Mouse (Mus musculus) midbrain, embryonic 10.5 days (tissue): ENCODE results near the gene Rae1. TPM values are rescaled to one million over a fixed set of nuclear protein-coding genes. Genes with fewer than 3 reads are reported as not detected.

ENCODE experiments used
- DNase-seq: peaks from one replicate; pipeline ENCODE4 v3.0.0-alpha.2; 2017; ENCODE audit warnings: low spot score
- H3K27ac ChIP-seq: fragments of 300-500 bp; sonication (generic); replicated peaks from 2 replicates; pipeline ENCODE4 v1.5.1; 2016; ENCODE audit warnings: mild to moderate bottlenecking
- H3K27me3 ChIP-seq: fragments of 300-500 bp; sonication (generic); 2 replicates; pipeline ENCODE4 v1.6.1; 2016; ENCODE audit warnings: low read depth, mild to moderate bottlenecking; ENCODE audit not compliant: poor library complexity, severe bottlenecking
- H3K36me3 ChIP-seq: fragments of 300-500 bp; sonication (generic); 2 replicates; pipeline ENCODE4 v1.6.1; 2016; ENCODE audit warnings: mild to moderate bottlenecking, moderate library complexity
- H3K4me1 ChIP-seq: fragments of 300-500 bp; sonication (generic); 2 replicates; pipeline ENCODE4 v1.6.1; 2016
- H3K4me3 ChIP-seq: fragments of 300-500 bp; sonication (generic); 2 replicates; pipeline ENCODE4 v1.5.1; 2016; ENCODE audit warnings: mild to moderate bottlenecking, moderate library complexity
- H3K9me3 ChIP-seq: fragments of 300-500 bp; sonication (generic); replicated peaks from 2 replicates; pipeline ENCODE4 v1.6.1; 2016; ENCODE audit warnings: mild to moderate bottlenecking
- WGBS: fragments of 180-500 bp; shearing (Covaris S2); methylation state at CpG from one replicate; pipeline ENCODE4 v1.1.7; 2016; 5-methylcytosine and 5-hydroxymethylcytosine counted together
- polyA plus RNA-seq: library from polyadenylated mRNA; unstranded; fragments of >200 nt; fragmentation: Nextera tagmentation; extraction: Ambion mirVana; gene quantifications from 2 replicates; pipeline ENCODE4 v1.2.1, GENCODE M21; 2016

Gene Rae1
- polyA plus RNA-seq, 1 experiment from 2014 or later = 169 TPM

DNA sequence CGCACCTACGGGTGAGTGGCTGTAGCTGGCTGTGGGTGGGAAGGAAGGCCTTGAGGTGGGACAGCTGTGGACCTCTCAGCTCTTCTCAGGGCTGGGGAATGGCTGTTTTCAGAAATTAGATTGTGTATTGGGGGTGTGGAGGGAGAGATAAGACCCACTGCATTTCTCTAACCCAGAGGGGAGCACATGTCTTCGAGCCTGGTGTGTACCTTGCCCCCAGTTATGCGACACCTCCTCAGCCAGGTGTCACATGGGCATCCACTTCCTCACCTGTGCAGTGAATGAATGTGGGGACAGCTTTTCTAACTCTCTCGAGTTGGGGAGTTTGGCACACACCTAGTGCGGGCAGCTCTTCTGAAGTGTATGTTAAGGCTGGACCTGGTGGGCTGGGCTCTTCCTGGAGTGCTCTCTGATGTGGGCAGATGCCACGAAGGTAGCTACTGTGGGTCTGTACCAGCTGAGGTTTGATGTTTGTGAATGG lies 23.5 kb downstream of the Rae1 start:
- peak overlapping the region; percentile 62 for H3K4me3 ChIP-seq
- H3K27ac ChIP-seq = peak overlapping the region; percentile 90; the same call in 1 of the 2 replicates
- 91% methylated on average over 7 of the region's 7 CpGs for WGBS
- peaks cover 27% of the 10 kb centered on the region for H3K27me3 ChIP-seq
- no peaks in the 10 kb centered on the region for H3K9me3 ChIP-seq
- no peak for DNase-seq
- peaks cover 53% of the 10 kb centered on the region for H3K36me3 ChIP-seq
- H3K4me1 ChIP-seq = peaks cover 83% of the 10 kb centered on the region

DNA sequence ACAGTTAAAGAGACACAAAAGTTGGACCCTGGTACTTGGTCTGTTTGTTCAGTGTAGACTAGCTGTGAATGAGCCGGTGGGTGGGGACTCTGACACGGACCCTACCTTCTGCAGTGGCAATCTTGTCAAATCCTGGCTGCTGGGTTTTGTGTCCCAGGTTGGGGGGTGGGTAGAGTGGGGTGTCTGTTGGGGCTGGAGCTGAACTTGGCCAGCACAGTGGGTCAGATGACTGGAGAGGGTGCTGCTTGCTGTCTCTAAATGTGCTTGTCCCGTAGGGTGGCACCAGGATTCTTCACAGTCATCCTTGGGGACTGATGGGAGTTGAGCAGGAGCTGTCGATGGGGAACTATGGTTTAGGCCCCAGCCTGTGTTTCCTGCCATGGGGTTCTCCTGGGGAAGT lies 24.0 kb downstream of the Rae1 start:
- DNase-seq = no peak
- no peaks in the 10 kb centered on the region for H3K9me3 ChIP-seq
- H3K36me3 ChIP-seq = peaks cover 59% of the 10 kb centered on the region
- 89% methylated on average over 4 of the region's 4 CpGs for WGBS
- 0 out of 2 replicates have a peak overlapping the region, but pooled peaks have one; percentile 20 for H3K27ac ChIP-seq
- peak overlapping the region; percentile 62 for H3K4me3 ChIP-seq
- H3K27me3 ChIP-seq = peaks cover 21% of the 10 kb centered on the region
- peaks cover 78% of the 10 kb centered on the region for H3K4me1 ChIP-seq

DNA sequence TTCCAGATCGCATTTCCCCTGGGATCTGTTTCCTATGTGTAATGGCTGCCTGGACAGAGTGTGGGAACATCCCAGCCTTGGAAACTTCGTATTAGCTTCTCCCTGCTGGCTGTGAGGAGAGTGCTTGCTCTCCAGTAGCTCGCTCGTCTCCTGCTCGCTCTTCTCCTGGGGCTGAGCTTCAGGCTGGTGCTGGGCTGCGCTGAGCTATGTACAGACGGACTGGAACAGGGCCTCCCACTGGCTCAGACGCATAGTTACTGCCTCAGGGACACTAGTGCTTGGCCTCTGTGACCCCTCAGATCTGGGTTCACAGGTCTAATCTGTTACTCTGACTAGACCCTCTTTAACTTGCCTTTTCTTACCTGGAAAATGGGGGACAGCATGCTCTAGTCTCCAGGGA lies 24.5 kb downstream of the Rae1 start:
- Histone ChIP-seq H3K4me3 (peak overlapping the region; percentile 62; the same call in 1 of the 2 replicates), H3K4me1 (peaks cover 74% of the 10 kb centered on the region), H3K27ac (peak overlapping the region; percentile 20; the same call in 1 of the 2 replicates), H3K27me3 (peaks cover 17% of the 10 kb centered on the region), H3K9me3 (no peaks in the 10 kb centered on the region), H3K36me3 (peaks cover 63% of the 10 kb centered on the region)
- no peak for DNase-seq
- 74% methylated on average over 8 of the region's 8 CpGs for WGBS

DNA sequence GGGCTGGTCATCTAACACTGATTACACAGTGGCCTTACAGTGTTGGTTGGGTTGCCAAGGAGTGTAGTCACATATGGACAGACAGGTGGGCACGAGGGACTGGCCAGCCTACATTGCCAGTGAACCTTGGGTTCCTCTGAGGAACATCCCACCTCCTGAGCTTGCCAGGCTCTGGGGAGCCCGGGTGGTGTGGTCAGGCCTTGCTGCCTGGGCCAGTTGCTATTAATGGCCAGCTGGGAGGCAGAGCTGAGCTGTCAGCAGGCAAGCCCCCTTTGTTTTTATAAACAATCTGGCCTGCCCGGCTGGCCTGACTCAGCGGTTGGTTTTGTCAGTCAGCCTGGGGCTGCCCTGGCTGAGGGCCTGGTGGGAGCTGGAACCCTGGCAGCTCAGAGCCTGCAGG lies 25.0 kb downstream of the Rae1 start:
- 41% methylated on average over 4 of the region's 4 CpGs for WGBS
- peaks cover 68% of the 10 kb centered on the region for H3K4me1 ChIP-seq
- H3K9me3 ChIP-seq = no peaks in the 10 kb centered on the region
- H3K27ac ChIP-seq = 0 out of 2 replicates have a peak overlapping the region, but pooled peaks have one; percentile 56
- no peak for DNase-seq
- peaks cover 14% of the 10 kb centered on the region for H3K27me3 ChIP-seq
- H3K36me3 ChIP-seq = peaks cover 68% of the 10 kb centered on the region
- H3K4me3 ChIP-seq = peak overlapping the region; percentile 23; the same call in 1 of the 2 replicates

DNA sequence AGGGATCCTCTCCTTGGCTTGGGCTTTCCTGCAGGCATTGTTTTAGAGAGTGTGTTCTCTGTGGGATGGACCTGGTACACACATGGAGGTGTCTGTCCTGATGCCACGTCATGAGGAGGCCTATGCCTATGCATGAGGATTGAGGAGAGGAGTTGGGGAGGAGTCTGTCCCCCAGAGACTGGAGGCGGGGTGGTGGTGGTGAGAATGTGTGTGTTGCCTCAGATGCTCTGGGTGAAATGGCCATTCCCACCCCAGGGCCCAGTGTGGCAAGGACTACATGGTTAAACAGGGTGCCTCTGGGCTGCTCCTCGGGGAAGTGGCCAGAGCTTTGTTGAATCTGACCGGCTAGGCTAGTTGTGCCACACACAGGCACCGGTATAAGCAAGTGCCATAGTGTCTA lies 26.4 kb downstream of the Rae1 start:
- H3K9me3 ChIP-seq = no peaks in the 10 kb centered on the region
- H3K27me3 ChIP-seq = peaks cover 2% of the 10 kb centered on the region
- peaks cover 58% of the 10 kb centered on the region for H3K4me1 ChIP-seq
- H3K27ac ChIP-seq = no peak overlapping the region
- H3K4me3 ChIP-seq = no peak overlapping the region
- no peak for DNase-seq
- H3K36me3 ChIP-seq = peaks cover 82% of the 10 kb centered on the region
- 86% methylated on average over 5 of the region's 5 CpGs for WGBS

DNA sequence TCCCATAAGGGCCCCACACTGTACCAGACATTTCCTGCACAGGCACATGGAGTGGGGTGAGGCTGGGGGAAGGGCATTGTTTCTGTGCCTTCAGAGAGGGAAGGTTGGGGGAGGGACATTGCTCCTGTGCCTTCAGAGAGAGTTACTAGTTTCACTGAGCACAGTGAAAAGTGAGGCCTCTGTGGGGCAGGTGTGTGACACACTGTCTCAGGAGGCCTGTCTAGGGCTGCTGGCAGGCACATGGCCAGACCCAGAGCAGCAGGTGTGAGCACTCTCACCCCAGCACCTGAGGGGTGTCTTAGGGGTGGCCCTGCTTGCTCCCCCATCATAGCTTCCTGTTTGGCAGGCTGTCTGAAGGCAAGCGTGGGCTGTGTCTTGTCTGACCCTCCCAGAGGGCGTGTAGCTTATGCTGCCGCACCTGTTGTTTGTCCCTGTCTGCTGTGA lies 26.8 kb downstream of the Rae1 start:
- 91% methylated on average over 3 of the region's 3 CpGs for WGBS
- no peak overlapping the region for H3K27ac ChIP-seq
- no peaks in the 10 kb centered on the region for H3K27me3 ChIP-seq
- H3K9me3 ChIP-seq = no peaks in the 10 kb centered on the region
- H3K4me3 ChIP-seq = no peak overlapping the region
- no peak for DNase-seq
- peaks cover 86% of the 10 kb centered on the region for H3K36me3 ChIP-seq
- peaks cover 58% of the 10 kb centered on the region for H3K4me1 ChIP-seq

DNA sequence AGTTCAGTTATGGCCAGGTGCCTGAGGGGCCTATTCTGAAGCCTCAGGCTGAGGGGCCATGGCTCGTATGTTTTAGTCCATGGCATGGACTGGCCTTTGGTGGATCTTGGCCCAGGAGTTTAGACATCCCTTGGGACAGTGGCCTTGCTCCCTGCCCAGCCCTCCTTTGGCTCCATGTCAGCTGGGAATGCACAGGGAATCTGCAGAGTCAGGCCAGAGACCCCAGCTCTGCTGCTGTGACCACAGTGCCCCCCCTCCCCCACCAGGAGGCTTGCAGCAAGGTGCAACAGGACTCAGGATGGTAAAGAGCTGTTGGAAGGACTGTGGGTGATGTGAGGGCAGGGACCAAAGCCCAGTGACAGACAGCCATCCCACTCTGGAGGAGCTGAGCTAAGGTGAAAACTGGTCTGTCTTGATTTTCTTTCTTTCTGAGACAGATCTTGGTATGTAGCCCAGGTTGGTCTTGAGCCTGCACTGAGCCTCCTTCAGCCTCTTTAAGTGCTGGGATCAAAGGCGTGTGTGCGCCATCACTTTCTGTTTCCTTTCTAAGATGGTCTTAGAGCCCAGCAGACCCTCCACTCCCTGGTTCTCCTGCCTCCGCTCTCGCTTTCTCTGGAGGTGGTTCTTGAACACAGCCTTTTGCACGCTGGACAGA lies 27.4 kb downstream of the Rae1 start:
- no peak overlapping the region for H3K4me3 ChIP-seq
- H3K9me3 ChIP-seq = no peaks in the 10 kb centered on the region
- 93% methylated on average over 6 of the region's 6 CpGs for WGBS
- peaks cover 57% of the 10 kb centered on the region for H3K4me1 ChIP-seq
- DNase-seq = no peak
- H3K36me3 ChIP-seq = peaks cover 92% of the 10 kb centered on the region
- no peak overlapping the region for H3K27ac ChIP-seq
- H3K27me3 ChIP-seq = no peaks in the 10 kb centered on the region

DNA sequence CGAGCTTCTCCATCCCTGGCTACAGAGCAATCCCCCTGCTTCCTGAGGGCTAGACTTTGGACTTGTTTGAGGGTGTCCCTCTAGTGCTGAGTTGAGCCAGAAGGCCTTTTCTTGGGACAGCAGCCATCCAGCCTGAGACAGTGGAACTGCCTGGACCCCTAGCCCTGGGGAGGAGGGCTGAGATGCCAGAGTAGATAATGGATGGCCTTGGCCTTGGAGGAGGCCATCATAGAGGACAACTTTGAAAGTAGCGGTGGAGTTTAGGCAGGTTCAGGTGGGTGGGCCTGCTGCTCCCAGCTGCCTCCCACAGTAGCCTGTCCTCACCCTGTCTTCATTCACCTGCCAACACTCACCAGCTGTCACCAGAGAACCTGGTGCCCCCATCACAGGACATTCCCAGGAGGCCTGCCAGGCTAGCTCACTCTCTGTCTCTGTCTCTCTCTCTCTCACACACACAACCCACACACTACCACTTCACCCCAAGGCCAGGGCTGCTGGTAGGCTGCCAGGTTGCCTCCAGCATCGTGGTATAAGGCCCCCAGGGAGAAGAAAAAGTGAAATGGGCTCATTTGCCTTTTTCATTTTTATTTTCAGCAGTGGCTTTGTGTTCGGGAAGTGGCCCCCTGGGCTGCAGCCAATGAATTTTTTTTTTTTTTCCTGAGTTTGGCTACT lies 28.0 kb downstream of the Rae1 start:
- no peak overlapping the region for H3K27ac ChIP-seq
- H3K9me3 ChIP-seq = no peaks in the 10 kb centered on the region
- H3K27me3 ChIP-seq = no peaks in the 10 kb centered on the region
- H3K36me3 ChIP-seq = peaks cover 99% of the 10 kb centered on the region
- peaks cover 50% of the 10 kb centered on the region for H3K4me1 ChIP-seq
- H3K4me3 ChIP-seq = no peak overlapping the region
- 85% methylated on average over 4 of the region's 4 CpGs for WGBS
- no peak for DNase-seq

DNA sequence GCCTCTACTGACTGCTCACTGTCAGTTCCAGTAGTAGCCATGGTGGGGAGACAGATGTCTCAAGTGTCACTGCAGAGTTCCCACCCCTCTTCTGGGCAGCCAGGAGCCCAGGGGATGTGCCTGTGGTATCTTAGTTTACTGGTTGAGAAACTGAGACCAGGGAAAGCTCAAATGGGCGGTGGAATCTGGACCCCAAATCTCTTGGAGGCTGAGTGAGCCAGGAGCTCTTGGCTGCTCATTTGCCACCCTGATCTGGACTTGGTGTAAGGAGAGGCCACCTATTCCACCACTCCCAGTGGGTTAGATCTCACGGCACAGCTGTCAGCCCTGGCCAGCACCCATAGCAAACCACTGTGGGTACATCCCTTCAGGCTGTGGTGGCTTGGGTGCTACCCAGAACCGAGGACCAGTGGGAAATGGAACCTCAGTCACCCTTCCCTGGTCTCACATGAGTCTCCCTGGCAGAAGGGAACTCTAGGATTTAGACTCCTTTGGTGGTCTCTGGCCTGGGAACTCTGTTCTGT lies 28.7 kb downstream of the Rae1 start:
- Histone ChIP-seq H3K9me3 (no peaks in the 10 kb centered on the region), H3K27ac (no peak overlapping the region), H3K36me3 (peaks cover 100% of the 10 kb centered on the region), H3K27me3 (no peaks in the 10 kb centered on the region), H3K4me3 (no peak overlapping the region), H3K4me1 (peaks cover 44% of the 10 kb centered on the region)
- no peak for DNase-seq
- 95% methylated on average over 3 of the region's 3 CpGs for WGBS

DNA sequence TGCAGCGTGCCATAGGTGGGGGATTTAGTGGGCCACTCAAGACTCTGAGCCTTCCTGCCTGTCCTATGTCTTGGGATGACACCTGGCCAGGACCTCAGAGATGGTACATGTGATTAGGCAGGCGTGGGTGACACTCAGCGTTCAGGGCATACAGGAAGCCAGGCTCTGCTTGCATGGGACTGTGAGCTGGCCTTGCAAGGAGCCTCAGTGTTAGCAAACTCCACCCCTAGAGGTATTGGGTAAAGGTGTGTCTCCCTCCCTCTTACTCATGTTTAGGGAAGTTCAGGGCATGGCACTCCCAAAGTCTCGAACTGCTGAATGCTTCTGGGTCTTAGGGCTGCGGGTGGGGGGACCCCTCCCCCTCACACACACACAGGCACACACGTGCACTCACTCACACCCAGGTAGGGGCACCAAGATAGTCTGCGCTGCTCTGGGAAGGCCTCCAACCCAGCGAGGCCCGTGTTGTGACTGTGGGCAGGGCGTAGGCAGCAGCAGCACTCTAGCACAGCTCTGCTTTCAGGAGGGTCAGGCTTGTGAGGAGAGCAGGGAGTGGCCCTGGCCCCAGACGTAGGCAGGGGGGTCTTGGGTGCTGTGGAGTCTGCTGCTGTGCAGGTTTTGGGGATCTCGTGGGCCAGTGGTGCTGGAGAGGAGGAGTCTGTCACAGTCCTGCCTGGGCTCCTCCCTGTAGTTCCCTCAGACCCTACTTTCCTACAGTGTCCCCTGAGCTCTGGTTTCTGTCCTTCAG lies 30.8 kb downstream of the Rae1 start:
- Histone ChIP-seq H3K36me3 (peaks cover 100% of the 10 kb centered on the region), H3K4me3 (no peak overlapping the region), H3K9me3 (no peaks in the 10 kb centered on the region), H3K4me1 (peaks cover 22% of the 10 kb centered on the region), H3K27ac (no peak overlapping the region), H3K27me3 (no peaks in the 10 kb centered on the region)
- WGBS = 82% methylated on average over 12 of the region's 12 CpGs
- no peak for DNase-seq

DNA sequence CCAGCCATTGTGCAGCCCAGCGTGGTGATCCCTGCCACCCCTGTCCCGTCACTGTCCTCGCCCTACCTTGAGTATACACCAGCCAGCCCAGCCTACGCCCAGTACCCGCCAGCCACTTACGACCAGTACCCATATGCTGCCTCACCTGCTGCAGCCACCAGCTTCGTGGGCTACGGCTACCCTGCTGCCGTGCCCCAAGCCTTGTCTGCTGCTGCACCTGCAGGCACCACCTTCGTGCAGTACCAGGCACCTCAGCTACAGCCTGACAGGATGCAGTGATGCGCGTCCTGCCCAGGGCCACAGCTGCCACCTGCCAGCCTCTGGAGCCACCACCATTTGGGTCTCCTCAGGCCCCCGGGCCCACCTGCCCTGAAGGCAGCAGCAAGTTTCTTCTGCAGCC lies 33.6 kb downstream of the Rae1 start:
- Histone ChIP-seq H3K4me3 (no peak overlapping the region), H3K27me3 (no peaks in the 10 kb centered on the region), H3K36me3 (peaks cover 81% of the 10 kb centered on the region), H3K4me1 (0 out of 2 replicates have a peak, but pooled peaks cover 7% of the 10 kb centered on the region), H3K9me3 (no peaks in the 10 kb centered on the region), H3K27ac (no peak overlapping the region)
- no peak for DNase-seq
- 95% methylated on average over 13 of the region's 13 CpGs for WGBS

DNA sequence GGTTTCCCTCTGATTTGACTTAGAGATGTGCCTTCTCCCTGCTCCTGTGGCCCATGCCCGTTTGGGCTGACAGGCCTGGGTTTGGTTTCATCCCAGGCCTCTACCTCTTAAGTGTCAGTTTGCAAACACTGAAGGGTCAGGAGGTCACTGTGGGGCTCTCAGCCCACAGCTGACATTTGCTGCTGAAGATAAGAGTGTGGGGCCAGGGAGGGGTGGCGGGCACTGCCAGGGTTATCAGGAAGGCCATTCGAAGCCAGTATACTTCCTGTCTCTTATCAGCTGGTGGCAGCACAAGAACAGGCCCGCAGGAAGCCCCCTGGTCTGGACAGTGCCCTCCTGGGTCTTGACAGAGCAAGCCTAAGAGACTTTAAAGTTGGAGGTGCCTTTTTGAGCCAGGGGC lies 35.1 kb downstream of the Rae1 start:
- no peak for DNase-seq
- 88% methylated on average over 4 of the region's 4 CpGs for WGBS
- H3K4me3 ChIP-seq = no peak overlapping the region
- no peaks in the 10 kb centered on the region for H3K27me3 ChIP-seq
- H3K4me1 ChIP-seq = 0 out of 2 replicates have a peak, but pooled peaks cover 7% of the 10 kb centered on the region
- peaks cover 67% of the 10 kb centered on the region for H3K36me3 ChIP-seq
- H3K9me3 ChIP-seq = no peaks in the 10 kb centered on the region
- H3K27ac ChIP-seq = no peak overlapping the region
